Mouse (Mus musculus) stomach, postnatal 0 days (tissue): Measurements from ENCODE around the gene Nr4a1. TPM values are rescaled to one million over a fixed set of nuclear protein-coding genes. Genes with fewer than 3 reads are reported as not detected.

Experiments
- ATAC-seq: fragments of 200-750 bp; cut with Nextera tagmentation; 2 replicates; pipeline ENCODE4 v1.8.0; 2017; ENCODE audit not compliant: low FRiP score, low TSS enrichment
- DNase-seq: peaks from one replicate; pipeline ENCODE4 v3.0.0-alpha.2; 2016; ENCODE audit warnings: low spot score
- H3K27ac ChIP-seq: fragments of 300-500 bp; sonication (generic); replicated peaks from 2 replicates; pipeline ENCODE4 v1.5.1; 2014; ENCODE audit warnings: mild to moderate bottlenecking, control low read depth
- H3K27me3 ChIP-seq: fragments of 300-500 bp; sonication (generic); 2 replicates; pipeline ENCODE4 v1.6.1; 2014; ENCODE audit warnings: low read length; ENCODE audit not compliant: control insufficient read depth, insufficient read depth
- H3K36me3 ChIP-seq: fragments of 300-500 bp; sonication (generic); 2 replicates; pipeline ENCODE4 v1.6.1; 2014; ENCODE audit warnings: low read length, mixed read lengths; ENCODE audit not compliant: control insufficient read depth, insufficient read depth
- H3K4me1 ChIP-seq: fragments of 300-500 bp; sonication (generic); replicated peaks from 2 replicates; pipeline ENCODE4 v1.6.1; 2014; ENCODE audit warnings: antibody characterized with exemption; ENCODE audit not compliant: control insufficient read depth, insufficient read depth
- H3K4me2 ChIP-seq: fragments of 300-500 bp; sonication (generic); replicated peaks from 2 replicates; pipeline ENCODE4 v1.6.1; 2014; ENCODE audit warnings: low read depth, mild to moderate bottlenecking, control low read depth, moderate library complexity
- H3K4me3 ChIP-seq: fragments of 300-500 bp; sonication (generic); 2 replicates; pipeline ENCODE4 v1.5.1; 2014; ENCODE audit warnings: low read depth, low read length, control low read depth
- H3K9ac ChIP-seq: fragments of 300-500 bp; sonication (generic); 2 replicates; pipeline ENCODE4 v1.6.1; 2014; ENCODE audit warnings: mild to moderate bottlenecking, low read length, control low read depth, mixed read lengths
- H3K9me3 ChIP-seq: fragments of 300-500 bp; sonication (generic); 2 replicates; pipeline ENCODE4 v1.6.1; 2016; ENCODE audit warnings: low read length; ENCODE audit not compliant: control insufficient read depth
- CTCF ChIP-seq: IDR thresholded peaks from 2 replicates; pipeline ENCODE4 v1.5.1; 2016; ENCODE audit warnings: antibody characterized with exemption, low read depth, mild to moderate bottlenecking, moderate library complexity
- EP300 ChIP-seq: optimal IDR thresholded peaks from 2 replicates; pipeline ENCODE3; 2016; ENCODE audit warnings: antibody characterized with exemption
- WGBS: fragments of 180-500 bp; shearing (Covaris S2); extraction: QIAGEN DNeasy Blood & Tissue Kit; methylation state at CpG from one replicate; pipeline ENCODE4 v1.1.7; 2014; 5-methylcytosine and 5-hydroxymethylcytosine counted together
- polyA plus RNA-seq: library from polyadenylated mRNA; unstranded; fragments of >200 nt; fragmentation: Nextera tagmentation; extraction: Ambion mirVana; gene quantifications from 2 replicates; pipeline ENCODE4 v1.2.1, GENCODE M21; 2015

Gene Nr4a1
- polyA plus RNA-seq, 1 experiment from 2014 or later, result 9.4 TPM

GRCm38 (mm10) chr15:101224006-101224906 is 29.8 kb upstream of the Nr4a1 start, which contains the start of gene Grasp:
TSS of gene Grasp (plus strand) at chr15:101224188.
- Histone ChIP-seq H3K4me1 (peaks cover 11% of the 10 kb centered on the region; the same call in 1 of the 2 replicates), H3K36me3 (no peaks in the 10 kb centered on the region; the same call in 1 of the 2 replicates), H3K4me2 (peak within 1 kb of the TSS; percentile 94), H3K27ac (peak within 1 kb of the TSS; percentile 86), H3K4me3 (peak within 1 kb of the TSS; percentile 71), H3K9me3 (no peaks in the 10 kb centered on the region), H3K27me3 (no peaks in the 10 kb centered on the region), H3K9ac (peak within 1 kb of the TSS; percentile 77)
- peak; percentile 45 for TF ChIP-seq CTCF
- no peak for TF ChIP-seq EP300
- under 1% methylated on average over 74 of the region's 77 CpGs for WGBS
- DNase-seq (peak; percentile 90), ATAC-seq (peak; percentile 85)

DNA sequence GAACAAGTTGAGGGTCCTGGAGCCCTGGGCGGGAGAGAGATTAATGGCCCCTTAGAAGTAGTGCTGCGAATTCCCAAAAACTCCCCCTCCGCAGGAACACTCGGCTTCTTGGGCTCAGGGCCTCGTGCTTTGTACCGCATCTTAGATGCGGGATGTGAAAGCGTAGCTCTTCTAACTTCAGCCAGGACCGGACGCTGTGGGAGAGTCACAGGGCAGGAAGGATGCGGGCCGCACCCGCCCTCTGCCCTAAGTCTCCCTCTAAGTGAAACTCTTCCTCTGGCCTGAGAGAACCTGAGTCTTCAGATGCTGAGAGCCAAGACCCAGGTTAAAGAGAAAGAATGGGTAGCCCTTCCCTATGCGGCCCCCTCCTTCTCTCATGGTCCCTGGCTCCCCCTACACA is 29.1 kb upstream of the Nr4a1 start:
- Histone ChIP-seq H3K36me3 (no peaks in the 10 kb centered on the region; the same call in 1 of the 2 replicates), H3K4me3 (peak overlapping the region; percentile 71), H3K27ac (peak overlapping the region; percentile 86), H3K27me3 (no peaks in the 10 kb centered on the region), H3K4me1 (peaks cover 11% of the 10 kb centered on the region; the same call in 1 of the 2 replicates), H3K9ac (peak overlapping the region; percentile 77), H3K4me2 (peak overlapping the region; percentile 94), H3K9me3 (no peaks in the 10 kb centered on the region)
- TF ChIP-seq CTCF (no peak), EP300 (no peak)
- no peak for ATAC-seq
- DNase-seq, result no peak
- 9% methylated on average over 14 of the region's 14 CpGs for WGBS

GRCm38 (mm10) chr15:101227971-101228370 is 26.1 kb upstream of the Nr4a1 start:
- peaks cover 5% of the 10 kb centered on the region; the same call in 1 of the 2 replicates for H3K4me1 ChIP-seq
- DNase-seq (no peak), ATAC-seq (peak; percentile 41; the same call in 1 of the 2 replicates)
- WGBS, result 35% methylated on average over 6 of the region's 7 CpGs
- no peak overlapping the region; the same call in 1 of the 2 replicates for H3K9ac ChIP-seq
- TF ChIP-seq CTCF (no peak), EP300 (no peak)
- peak overlapping the region; percentile 34 for H3K4me2 ChIP-seq
- H3K4me3 ChIP-seq, result no peak overlapping the region
- H3K27me3 ChIP-seq, result no peaks in the 10 kb centered on the region
- no peaks in the 10 kb centered on the region for H3K9me3 ChIP-seq
- peak overlapping the region; percentile 75 for H3K27ac ChIP-seq
- H3K36me3 ChIP-seq, result peaks cover 6% of the 10 kb centered on the region; the same call in 1 of the 2 replicates

- no peak for DNase-seq
- no peak for ATAC-seq
- Histone ChIP-seq H3K4me2 (no peak overlapping the region), H3K27ac (peak overlapping the region; percentile 75; the same call in 1 of the 2 replicates), H3K9ac (no peak overlapping the region), H3K27me3 (no peaks in the 10 kb centered on the region), H3K9me3 (no peaks in the 10 kb centered on the region), H3K36me3 (peaks cover 6% of the 10 kb centered on the region; the same call in 1 of the 2 replicates), H3K4me1 (no peaks in the 10 kb centered on the region; the same call in 1 of the 2 replicates), H3K4me3 (no peak overlapping the region)
- WGBS, result 59% methylated on average over 21 of the region's 21 CpGs
- no peak for TF ChIP-seq CTCF
- no peak for TF ChIP-seq EP300
Observed at GRCm38 (mm10) chr15:101228866-101229590, 25.0 kb upstream of the Nr4a1 start.

GRCm38 (mm10) chr15:101230503-101230902 is 23.6 kb upstream of the Nr4a1 start:
- Histone ChIP-seq H3K9me3 (no peaks in the 10 kb centered on the region), H3K9ac (no peak overlapping the region), H3K36me3 (peaks cover 6% of the 10 kb centered on the region; the same call in 1 of the 2 replicates), H3K27ac (no peak overlapping the region), H3K4me1 (no peaks in the 10 kb centered on the region; the same call in 1 of the 2 replicates), H3K27me3 (no peaks in the 10 kb centered on the region), H3K4me3 (no peak overlapping the region), H3K4me2 (no peak overlapping the region)
- no peak for TF ChIP-seq EP300
- TF ChIP-seq CTCF, result no peak
- ATAC-seq (no peak), DNase-seq (no peak)
- WGBS, result 94% methylated on average over 19 of the region's 19 CpGs
